11 mouse cellular contexts compared by ENCODE assay signal in genomic region chr4:109439101-109439500, GRCm38 (mm10). TPM values are rescaled to one million over a fixed set of nuclear protein-coding genes. Genes with fewer than 3 reads are reported as not detected.
A peak's percentile ranks its signal among the peaks of the same experiment; 100 is the strongest.
DNase-seq lines count a peak whose midpoint lies in the region; ATAC-seq and TF ChIP-seq lines count a peak whose summit lies in the region.
"Had no signal": no experiment of that assay in that cellular context is flagged by ENCODE, and none has a peak within 500 bp of the region (broad histone marks: within the 10 kb centered on the region; RNA-seq: fewer than 3 reads in every experiment).

No protein-coding gene starts in this region.

- H3K36me3 ChIP-seq in heart, embryonic 13.5 days: peaks cover 38% of the 10 kb centered on the region
- H3K36me3 ChIP-seq in myocyte (ENCODE audit: control insufficient read depth, insufficient read depth): peaks cover 15% of the 10 kb centered on the region
- H3K36me3 ChIP-seq in kidney, adult 2 months (ENCODE audit: control insufficient read depth, insufficient read depth, low read length): no peaks in the 10 kb centered on the region
- H3K36me3 ChIP-seq: hindbrain, embryonic 12.5 days had no signal

- H3K79me2 ChIP-seq in myocyte (ENCODE audit: control insufficient read depth, insufficient read depth): peaks cover 5% of the 10 kb centered on the region

- DNase-seq in heart, postnatal 4 days: no peak
- DNase-seq in spleen, postnatal 10 days (ENCODE audit: low spot score in 2 of 2): peak; percentile 54 to 61
- no peak for DNase-seq in spleen, adult 12 weeks (ENCODE audit: low spot score)
- no peak for DNase-seq in gastrocnemius, postnatal 36 days
- no peak for DNase-seq in kidney, adult 2 months
- DNase-seq: cerebellum, adult 9-10 months; kidney, postnatal 25 days had no signal

- no peaks in the 10 kb centered on the region for H3K9me3 ChIP-seq in heart, embryonic 13.5 days
- H3K9me3 ChIP-seq: hindbrain, embryonic 12.5 days had no signal

- H3K4me3 ChIP-seq in heart, embryonic 13.5 days: no peak overlapping the region
- no peak overlapping the region for H3K4me3 ChIP-seq in myocyte
- H3K4me3 ChIP-seq in kidney, adult 2 months (ENCODE audit: insufficient read depth, low read depth, low read length): no peak overlapping the region
- H3K4me3 ChIP-seq: hindbrain, embryonic 12.5 days had no signal

- no peak overlapping the region for H3K4me2 ChIP-seq in heart, embryonic 13.5 days
- peak overlapping the region; percentile 52 for H3K4me2 ChIP-seq in myocyte (ENCODE audit: low read depth)
- H3K4me2 ChIP-seq: hindbrain, embryonic 12.5 days had no signal

- TF ChIP-seq CTCF in kidney, adult 2 months (conservative IDR thresholded peaks at IDR 0.05; ENCODE audit: insufficient read depth, insufficient read length, low read depth, low read length): no peak

- TF ChIP-seq POLR2A in myocyte (IDR thresholded peaks at IDR 0.05; ENCODE audit: insufficient read length, low read depth): no peak
- no peak for TF ChIP-seq POLR2A in kidney, adult 2 months (IDR thresholded peaks at IDR 0.05; ENCODE audit: low read depth, low read length)

- no peak overlapping the region for H3K9ac ChIP-seq in heart, embryonic 13.5 days
- H3K9ac ChIP-seq: hindbrain, embryonic 12.5 days had no signal

- H3K27me3 ChIP-seq in heart, embryonic 13.5 days (replicated peaks): no peaks in the 10 kb centered on the region
- no peaks in the 10 kb centered on the region for H3K27me3 ChIP-seq in myocyte (ENCODE audit: control insufficient read depth, insufficient read depth, insufficient read length)
- no peaks in the 10 kb centered on the region for H3K27me3 ChIP-seq in kidney, adult 2 months (replicated peaks; ENCODE audit: control insufficient read depth, insufficient read depth, low read length)
- H3K27me3 ChIP-seq: hindbrain, embryonic 12.5 days had no signal

- WGBS in heart, embryonic 13.5 days: 74% methylated on average over 8 of the region's 8 CpGs
- WGBS in kidney, adult 2 months: 72% methylated on average over 8 of the region's 8 CpGs

- H3K27ac ChIP-seq in heart, embryonic 13.5 days (replicated peaks): peak overlapping the region; percentile 45; the same call in 1 of the 2 replicates
- H3K27ac ChIP-seq in kidney, adult 2 months (ENCODE audit: insufficient read depth, low read depth, low read length): no peak overlapping the region
- H3K27ac ChIP-seq: hindbrain, embryonic 12.5 days had no signal

- ATAC-seq in heart, embryonic 13.5 days (ENCODE audit: extremely low read depth, insufficient number of reproducible peaks, low FRiP score, low TSS enrichment): no peak
- peak; percentile 11; the same call in 1 of the 2 replicates for ATAC-seq in erythroid progenitor cell, adult 5-6 weeks (replicated peaks; ENCODE audit: low FRiP score, poor library complexity, severe bottlenecking)

- H3ac ChIP-seq in myocyte (ENCODE audit: control insufficient read depth, insufficient read length): no peak overlapping the region

- intact Hi-C loops in gastrocnemius, postnatal 36 days (cut with DNase I): no loop called here

- H3K4me1 ChIP-seq in heart, embryonic 13.5 days: peaks cover 52% of the 10 kb centered on the region
- H3K4me1 ChIP-seq in kidney, adult 2 months (ENCODE audit: control insufficient read depth, insufficient read depth, low read length): no peaks in the 10 kb centered on the region; the same call in 1 of the 2 replicates
- H3K4me1 ChIP-seq: hindbrain, embryonic 12.5 days had no signal

TF ChIP-seq in myocyte, 11 proteins besides CTCF, POLR2A, EP300 and RAD21:
- no peak for TF ChIP-seq REST (IDR thresholded peaks at IDR 0.05; ENCODE audit: insufficient read depth, insufficient read length)
- TF ChIP-seq POLR2AphosphoS2 (IDR thresholded peaks at IDR 0.05; ENCODE audit: insufficient read length, low read depth): peak; percentile 19
TF ChIP-seq in myocyte: peak in this region for 1.

RNA-seq across cellular contexts. Expression of gene Ttc39a, which starts 32.7 kb away (rescaled TPM):
- 8.8 and 9.7 TPM in 2 replicates for polyA plus RNA-seq in heart, embryonic 13.5 days (2015; fragmentation: Nextera tagmentation; extraction: Ambion mirVana)
- 1 to 10 TPM; 3.3 to 4.1 TPM for total RNA-seq in heart, postnatal 4 days (2021)
- total RNA-seq in erythroid progenitor cell, adult 5-6 weeks (2015; ENCODE audit: low replicate concordance): 5.0 and 14.4 TPM in 2 replicates
- total RNA-seq in erythroid progenitor cell, adult 5-6 weeks (2017; ENCODE audit: low replicate concordance): 3.9 and 29.2 TPM in 2 replicates
- 0.70 TPM for polyA plus RNA-seq in myocyte (2012; fragmentation: generic; extraction: Trizol)
- total RNA-seq in gastrocnemius, postnatal 36 days (2021): under 1 TPM; 0.17 to 0.18 TPM
- polyA plus RNA-seq in kidney, adult 2 months (2012; rRNA removed): 2.8 and 3.1 TPM in 2 replicates

RNA-seq across cellular contexts. Expression of gene Rnf11, which starts 45.4 kb away (rescaled TPM):
- polyA plus RNA-seq in heart, embryonic 13.5 days (2015; fragmentation: Nextera tagmentation; extraction: Ambion mirVana): 42.6 and 45.0 TPM in 2 replicates
- 100 to 1,000 TPM; 106 to 107 TPM for total RNA-seq in heart, postnatal 4 days (2021)
- total RNA-seq in erythroid progenitor cell, adult 5-6 weeks (2015; ENCODE audit: low replicate concordance): 74.2 and 78.9 TPM in 2 replicates
- total RNA-seq in erythroid progenitor cell, adult 5-6 weeks (2017; ENCODE audit: low replicate concordance): 87.3 and 96.1 TPM in 2 replicates
- polyA plus RNA-seq in myocyte (2012; fragmentation: generic; extraction: Trizol): 127 TPM
- total RNA-seq in gastrocnemius, postnatal 36 days (2021): 100 to 1,000 TPM; 122 to 129 TPM
- polyA plus RNA-seq in kidney, adult 2 months (2012; rRNA removed): 52.9 and 57.5 TPM in 2 replicates

Comparison
In these comparisons a context has a peak if more than half of its experiments do, and no peak if none do; other contexts are left out.
1. DNase-seq: peak in spleen, postnatal 10 days (2 of 2); none in heart, postnatal 4 days (single experiment), spleen, adult 12 weeks (single experiment), gastrocnemius, postnatal 36 days (0 of 2) and kidney, adult 2 months (single experiment).